Mouse (Mus musculus) forebrain, postnatal 0 days (tissue): ENCODE measurements around the gene Knstrn. TPM values are rescaled to one million over a fixed set of nuclear protein-coding genes. Genes with fewer than 3 reads are reported as not detected.

Experiments used
- ATAC-seq: fragments of 200-750 bp; cut with Nextera tagmentation; 2 replicates; pipeline ENCODE4 v1.8.0; 2017; ENCODE audit warnings: mild to moderate bottlenecking, moderate library complexity
- DNase-seq: peaks from one replicate; pipeline ENCODE4 v3.0.0-alpha.2; 2015
- H3K27ac ChIP-seq: fragments of 300-500 bp; sonication (generic); 2 replicates; pipeline ENCODE4 v1.5.1; 2014; ENCODE audit warnings: low read depth, mild to moderate bottlenecking, antibody characterized with exemption, low read length, moderate library complexity, mixed read lengths
- H3K27me3 ChIP-seq: fragments of 300-500 bp; sonication (generic); 2 replicates; pipeline ENCODE4 v1.6.1; 2014; ENCODE audit warnings: mild to moderate bottlenecking, low read length, mixed read lengths; ENCODE audit not compliant: insufficient read depth
- H3K36me3 ChIP-seq: fragments of 300-500 bp; sonication (generic); 2 replicates; pipeline ENCODE4 v1.6.1; 2014; ENCODE audit warnings: mild to moderate bottlenecking, moderate library complexity; ENCODE audit not compliant: insufficient read depth
- H3K4me1 ChIP-seq: fragments of 300-500 bp; sonication (generic); 2 replicates; pipeline ENCODE4 v1.6.1; 2014; ENCODE audit warnings: antibody characterized with exemption; ENCODE audit not compliant: insufficient read depth
- H3K4me2 ChIP-seq: fragments of 300-500 bp; sonication (generic); 2 replicates; pipeline ENCODE4 v1.6.1; 2014; ENCODE audit warnings: low read depth, mild to moderate bottlenecking, moderate library complexity
- H3K4me3 ChIP-seq: fragments of 300-500 bp; sonication (generic); 2 replicates; pipeline ENCODE4 v1.5.1; 2014; ENCODE audit warnings: low read depth, low read length, mixed read lengths
- H3K9ac ChIP-seq: fragments of 300-500 bp; sonication (generic); 2 replicates; pipeline ENCODE4 v1.6.1; 2014; ENCODE audit warnings: mild to moderate bottlenecking
- H3K9me3 ChIP-seq: fragments of 300-500 bp; sonication (generic); 2 replicates; pipeline ENCODE4 v1.6.1; 2016; ENCODE audit warnings: low read length
- CTCF ChIP-seq: sonication (generic); IDR thresholded peaks from 2 replicates; pipeline ENCODE4 v1.5.1; 2016; ENCODE audit warnings: antibody characterized with exemption, control low read depth, low read depth
- WGBS: fragments of 180-500 bp; shearing (Covaris S2); extraction: QIAGEN DNeasy Blood & Tissue Kit; methylation state at CpG from one replicate; pipeline ENCODE4 v1.1.7; 2014; 5-methylcytosine and 5-hydroxymethylcytosine counted together
- polyA plus RNA-seq: library from polyadenylated mRNA; unstranded; fragments of >200 nt; fragmentation: Nextera tagmentation; extraction: Ambion mirVana; gene quantifications from 2 replicates; pipeline ENCODE4 v1.2.1, GENCODE M21; 2015
- total RNA-seq: library from RNA; depleted of rRNA; stranded (reverse); fragments of >200 nt; gene quantifications from 2 replicates; pipeline ENCODE4 v1.2.3, GENCODE M21; 2014

Knstrn gene
- total and polyA plus RNA-seq, 2 experiments from 2014 or later = 7.1 to 13.1 TPM

- peak; percentile 44 for DNase-seq
- H3K27me3 ChIP-seq = no peaks in the 10 kb centered on the region
- no peaks in the 10 kb centered on the region for H3K9me3 ChIP-seq
- 19% methylated on average over 1 of the region's 1 CpGs for WGBS
- no peaks in the 10 kb centered on the region for H3K36me3 ChIP-seq
- ATAC-seq = no peak
- H3K9ac ChIP-seq = no peak overlapping the region
- TF ChIP-seq CTCF = no peak
- no peak overlapping the region for H3K4me2 ChIP-seq
- no peak overlapping the region for H3K4me3 ChIP-seq
- no peaks in the 10 kb centered on the region; the same call in 1 of the 2 replicates for H3K4me1 ChIP-seq
- H3K27ac ChIP-seq = no peak overlapping the region
Measured at GRCm38 (mm10) chr2:118775396-118775795, 38.4 kb upstream of the Knstrn start.

DNA sequence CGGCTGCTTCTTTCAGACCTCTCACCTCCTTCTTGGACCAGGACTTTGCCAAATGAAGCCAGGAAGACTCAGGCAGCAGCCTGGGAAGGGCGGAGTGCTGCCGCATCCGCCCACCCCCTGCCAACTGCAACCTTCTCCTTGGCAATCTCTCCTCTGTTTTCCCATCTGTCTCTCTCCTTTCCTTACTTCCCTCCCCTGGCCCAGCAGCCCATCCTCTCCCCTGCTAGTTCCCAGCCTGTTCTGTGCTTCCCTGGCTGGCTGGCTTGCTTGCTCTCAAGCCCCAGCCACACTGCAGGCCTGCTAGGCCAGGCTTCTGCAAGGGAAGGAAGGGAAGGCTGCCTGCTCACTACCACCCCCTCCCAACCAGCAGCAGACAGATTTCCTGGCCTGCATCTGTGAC is 38.0 kb upstream of the Knstrn start:
- no peak overlapping the region for H3K9ac ChIP-seq
- H3K36me3 ChIP-seq = no peaks in the 10 kb centered on the region
- peak overlapping the region; percentile 64; the same call in 1 of the 2 replicates for H3K27ac ChIP-seq
- no peaks in the 10 kb centered on the region for H3K9me3 ChIP-seq
- no peak overlapping the region for H3K4me2 ChIP-seq
- H3K4me1 ChIP-seq = no peaks in the 10 kb centered on the region; the same call in 1 of the 2 replicates
- no peak overlapping the region for H3K4me3 ChIP-seq
- no peak for TF ChIP-seq CTCF
- no peaks in the 10 kb centered on the region for H3K27me3 ChIP-seq
- DNase-seq (peak; percentile 60), ATAC-seq (peak; percentile 54)
- WGBS = 38% methylated on average over 3 of the region's 4 CpGs

DNA sequence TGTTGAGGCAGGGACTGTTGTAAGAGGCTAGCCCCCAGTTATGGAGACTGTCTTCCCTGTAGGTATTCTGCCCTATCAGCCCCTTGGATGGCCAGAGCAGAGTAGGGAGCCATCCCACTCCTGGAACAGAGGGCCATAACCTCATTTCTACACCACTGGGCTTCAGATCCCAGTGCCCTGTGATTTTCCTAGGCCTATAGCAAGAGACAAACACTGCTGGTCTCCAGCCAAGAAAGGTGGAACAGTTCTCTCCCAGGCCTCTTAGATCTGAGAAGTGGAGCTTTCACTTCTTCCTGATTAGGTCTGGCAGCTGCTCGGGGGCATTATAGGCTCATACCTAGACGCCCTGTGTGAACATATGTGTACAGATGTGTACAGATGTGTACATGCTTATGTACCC is 37.5 kb upstream of the Knstrn start:
- H3K27ac ChIP-seq = peak overlapping the region; percentile 64; the same call in 1 of the 2 replicates

DNA sequence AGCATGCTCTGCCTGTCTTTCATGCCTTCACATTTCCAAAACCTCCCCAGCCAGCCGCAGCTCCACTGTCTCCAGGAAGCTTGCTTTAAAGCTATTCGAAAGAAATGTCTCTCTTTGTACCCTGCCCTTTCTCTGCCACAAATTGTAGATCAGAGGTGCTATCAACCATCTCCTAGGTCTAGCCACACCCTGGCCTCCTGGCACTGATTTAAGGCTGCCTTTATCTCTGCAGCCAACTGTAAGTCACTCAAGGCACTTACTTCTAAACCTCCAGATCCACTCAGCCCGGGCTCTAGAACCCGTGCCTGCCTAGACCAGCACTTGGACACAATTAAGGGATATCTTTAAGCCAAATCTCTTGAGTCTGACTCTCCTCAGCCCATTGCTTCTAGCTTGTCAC is 35.4 kb upstream of the Knstrn start:
- DNase-seq (no peak), ATAC-seq (no peak)
- no peak for TF ChIP-seq CTCF
- H3K4me2 ChIP-seq = no peak overlapping the region
- 79% methylated on average over 4 of the region's 4 CpGs for WGBS
- H3K4me1 ChIP-seq = no peaks in the 10 kb centered on the region; the same call in 1 of the 2 replicates
- no peaks in the 10 kb centered on the region for H3K9me3 ChIP-seq
- H3K36me3 ChIP-seq = no peaks in the 10 kb centered on the region
- no peak overlapping the region for H3K9ac ChIP-seq
- no peak overlapping the region for H3K4me3 ChIP-seq
- H3K27ac ChIP-seq = no peak overlapping the region
- H3K27me3 ChIP-seq = no peaks in the 10 kb centered on the region

More for the DNA sequence above, 37.5 kb upstream of the Knstrn start:
- DNase-seq (no peak), ATAC-seq (no peak)
- H3K4me1 ChIP-seq = no peaks in the 10 kb centered on the region; the same call in 1 of the 2 replicates
- no peak overlapping the region for H3K4me3 ChIP-seq
- no peaks in the 10 kb centered on the region for H3K36me3 ChIP-seq
- WGBS = 61% methylated on average over 2 of the region's 2 CpGs
- no peaks in the 10 kb centered on the region for H3K9me3 ChIP-seq
- H3K9ac ChIP-seq = no peak overlapping the region
- TF ChIP-seq CTCF = no peak
- H3K27me3 ChIP-seq = no peaks in the 10 kb centered on the region
- H3K4me2 ChIP-seq = no peak overlapping the region

DNA sequence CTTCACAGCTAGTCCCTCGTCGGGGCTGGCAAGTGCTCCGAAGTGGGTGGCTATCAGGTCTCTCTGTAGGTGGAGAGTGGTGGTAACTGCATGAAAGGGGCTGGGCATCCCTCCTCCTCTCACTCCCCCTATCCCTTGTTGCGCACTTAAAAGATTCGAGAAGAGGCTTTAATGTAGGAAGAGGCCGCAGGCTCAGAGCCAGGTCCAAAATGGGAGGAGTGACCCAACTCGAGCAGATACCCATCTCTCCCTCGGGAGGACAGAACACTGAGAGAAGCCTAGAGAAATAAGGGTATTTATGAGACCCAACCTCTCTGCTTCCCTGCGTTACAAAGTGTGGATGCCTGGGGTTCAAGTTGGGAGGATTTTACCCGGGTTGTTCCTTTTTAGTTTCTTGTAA is 34.7 kb upstream of the Knstrn start:
- TF ChIP-seq CTCF = no peak
- no peaks in the 10 kb centered on the region for H3K27me3 ChIP-seq
- H3K4me3 ChIP-seq = peak overlapping the region; percentile 44
- H3K27ac ChIP-seq = no peak overlapping the region; the same call in 1 of the 2 replicates
- DNase-seq = no peak
- 7% methylated on average over 10 of the region's 10 CpGs for WGBS
- peak overlapping the region; percentile 57; the same call in 1 of the 2 replicates for H3K9ac ChIP-seq
- peak overlapping the region; percentile 71 for H3K4me2 ChIP-seq
- ATAC-seq = peak; percentile 7
- H3K9me3 ChIP-seq = no peaks in the 10 kb centered on the region
- H3K4me1 ChIP-seq = no peaks in the 10 kb centered on the region; the same call in 1 of the 2 replicates
- no peaks in the 10 kb centered on the region for H3K36me3 ChIP-seq

DNA sequence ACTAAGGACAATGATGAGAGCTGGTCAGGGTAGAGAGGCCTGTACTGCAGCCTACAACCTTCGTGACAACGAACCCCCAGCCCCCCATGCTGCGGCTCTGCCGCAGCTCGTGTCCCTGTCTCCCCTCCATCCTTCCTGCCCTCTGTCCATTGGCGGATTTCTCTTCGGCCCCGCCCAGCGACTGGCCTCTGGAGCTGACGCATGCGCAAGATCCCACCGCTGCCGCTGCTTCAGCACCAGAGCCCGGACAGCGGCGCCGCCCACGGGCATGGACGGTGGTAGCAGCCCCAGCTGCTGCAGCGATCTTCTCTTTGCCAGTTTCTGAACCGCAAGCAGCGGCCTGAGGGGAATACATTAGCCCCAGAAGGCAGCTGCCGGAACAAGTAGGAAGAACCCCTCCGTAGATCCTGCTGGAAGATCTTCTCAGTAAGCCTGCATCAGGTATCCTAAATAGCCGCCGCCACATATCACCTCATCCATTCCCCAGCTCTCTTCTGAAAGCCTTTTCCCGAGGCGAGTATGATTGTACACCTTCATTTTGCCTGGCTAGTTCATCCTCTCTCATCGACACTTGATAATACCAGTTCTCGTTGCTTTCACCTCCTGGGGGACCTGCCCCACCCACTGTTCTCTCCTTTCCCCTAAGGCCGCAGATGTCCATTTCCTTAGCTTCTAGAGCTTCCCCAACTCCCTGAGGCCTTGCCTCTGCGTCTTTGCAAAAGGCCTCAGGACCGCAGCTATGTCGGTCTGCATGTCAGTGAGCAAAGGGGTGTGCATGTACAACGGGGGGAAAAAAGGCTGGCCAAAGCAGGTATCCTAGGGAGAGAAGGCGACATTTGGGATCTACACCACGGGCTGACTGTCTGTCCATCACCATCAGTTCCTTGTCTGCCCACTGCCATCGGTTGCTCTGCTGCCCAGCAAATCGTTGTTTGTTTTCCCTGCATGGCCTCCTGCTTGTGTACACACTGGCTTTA is 34.0 kb upstream of the Knstrn start, which contains the start of gene Disp2:
Gene Disp2 (plus strand): TSS at position 216 of the 977 bp plus-strand sequence.
- Histone ChIP-seq H3K4me2 (peak within 1 kb of the TSS; percentile 71), H3K9ac (peak within 1 kb of the TSS; percentile 57), H3K4me1 (no peaks in the 10 kb centered on the region; the same call in 1 of the 2 replicates), H3K9me3 (no peaks in the 10 kb centered on the region), H3K27ac (peak within 1 kb of the TSS; percentile 78), H3K27me3 (no peaks in the 10 kb centered on the region), H3K4me3 (peak within 1 kb of the TSS; percentile 44), H3K36me3 (no peaks in the 10 kb centered on the region)
- ATAC-seq (peak; percentile 94), DNase-seq (peak; percentile 95)
- whole genome bisulfite sequencing = 10% methylated on average over 39 of the region's 39 CpGs
- peak; percentile 67 for TF ChIP-seq CTCF

DNA sequence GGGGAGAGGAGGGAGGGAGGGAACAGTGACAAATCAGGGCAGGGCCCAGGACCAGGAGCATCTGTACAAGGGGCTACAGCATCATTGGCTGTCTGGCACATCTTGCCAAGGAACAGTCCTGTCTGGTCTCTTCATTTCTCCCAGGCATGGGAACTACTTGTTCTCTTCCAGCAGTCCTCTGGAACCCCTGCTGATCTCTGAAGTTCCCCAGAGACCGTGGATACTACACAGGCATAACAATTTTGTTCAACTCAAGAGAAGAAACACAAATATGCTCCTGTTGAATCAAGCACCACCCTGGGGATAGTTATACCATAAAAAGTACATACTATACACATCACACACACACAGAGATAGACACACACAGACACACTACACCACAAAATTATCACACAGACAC is 32.7 kb upstream of the Knstrn start:
- H3K36me3 ChIP-seq = peaks cover 5% of the 10 kb centered on the region; the same call in 1 of the 2 replicates
- no peak for ATAC-seq
- WGBS = 29% methylated on average over 1 of the region's 1 CpGs
- TF ChIP-seq CTCF = no peak
- no peaks in the 10 kb centered on the region for H3K9me3 ChIP-seq
- H3K9ac ChIP-seq = no peak overlapping the region
- peak overlapping the region; percentile 71; the same call in 1 of the 2 replicates for H3K4me2 ChIP-seq
- no peaks in the 10 kb centered on the region for H3K27me3 ChIP-seq
- H3K4me1 ChIP-seq = no peaks in the 10 kb centered on the region; the same call in 1 of the 2 replicates
- H3K4me3 ChIP-seq = no peak overlapping the region
- no peak for DNase-seq
- no peak overlapping the region for H3K27ac ChIP-seq
